Mouse (Mus musculus): ENCODE data around the gene Slc39a7. TPM values are rescaled to one million over a fixed set of nuclear protein-coding genes. Genes with fewer than 3 reads are reported as not detected.
A peak's percentile ranks its signal among the peaks of the same experiment; 100 is the strongest.

Slc39a7 gene
- total RNA-seq, 2 experiments from 2014 or later: 41.0 to 99.8 TPM

GRCm38 (mm10) chr17:34032174-34032632 lies 721 bp upstream of the Slc39a7 start:
- no peak for ATAC-seq (replicated peaks; ENCODE audit: poor library complexity, severe bottlenecking)

DNA sequence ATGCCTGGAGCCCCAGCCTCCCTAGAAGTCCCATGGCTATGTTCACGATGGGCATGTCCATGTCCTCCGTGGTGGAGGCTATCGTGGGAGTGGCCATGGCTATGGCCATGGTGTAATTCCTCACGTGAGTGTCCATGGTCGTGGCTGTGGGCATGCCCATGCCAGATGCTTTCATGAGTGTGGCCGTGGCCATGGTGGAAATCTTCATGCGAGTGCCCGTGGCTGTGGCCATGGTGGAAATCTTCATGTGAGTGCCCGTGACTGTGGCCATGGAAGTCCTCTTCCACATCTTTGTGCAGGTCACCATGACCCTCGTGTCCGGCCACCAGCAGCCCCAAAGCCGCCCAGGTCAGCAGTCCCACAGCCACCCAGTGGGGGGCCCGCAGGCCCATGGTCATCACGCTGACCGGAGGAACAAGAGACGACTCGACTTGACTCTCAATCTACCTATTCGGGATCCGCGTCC lies 588 bp downstream of the Slc39a7 start:
- ATAC-seq (replicated peaks; ENCODE audit: poor library complexity, severe bottlenecking): no peak

GRCm38 (mm10) chr17:34029890-34030595 lies 1.4 kb downstream of the Slc39a7 start:
- ATAC-seq (replicated peaks; ENCODE audit: poor library complexity, severe bottlenecking): no peak

- ATAC-seq (replicated peaks; ENCODE audit: poor library complexity, severe bottlenecking): no peak
Observed at GRCm38 (mm10) chr17:34029150-34029889, 2.2 kb downstream of the Slc39a7 start.

DNA sequence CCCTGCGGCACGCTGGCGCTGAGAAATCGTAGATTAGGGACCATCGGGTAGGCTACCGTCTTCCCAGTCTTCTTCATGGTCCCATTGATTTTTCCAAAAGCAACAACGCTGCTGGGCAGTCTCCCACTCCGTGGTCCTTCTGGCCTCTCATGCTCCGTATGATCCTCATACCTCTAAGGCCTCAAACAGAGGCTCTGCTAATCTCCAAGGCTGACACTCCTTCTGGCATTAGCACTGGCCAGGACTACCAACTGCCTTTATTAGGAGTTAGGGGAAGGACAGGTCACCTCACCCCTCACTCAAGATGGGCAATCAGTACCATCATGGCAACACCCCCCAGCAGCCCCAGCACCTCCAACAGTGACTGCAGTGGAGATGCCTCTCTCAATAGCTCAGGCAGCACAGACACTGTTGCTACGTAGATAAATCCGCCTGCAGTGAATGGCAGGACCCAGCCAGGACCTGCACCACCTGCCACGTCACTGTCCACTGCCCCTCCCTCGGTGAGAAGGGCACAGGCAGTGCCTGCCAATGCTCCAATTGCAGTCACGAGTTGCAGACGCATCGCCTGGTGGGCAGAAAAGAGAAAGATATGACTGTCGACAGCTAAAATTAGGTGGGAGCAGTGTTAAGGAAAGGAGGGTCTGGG lies 2.9 kb downstream of the Slc39a7 start:
- ATAC-seq (replicated peaks; ENCODE audit: poor library complexity, severe bottlenecking): no peak

DNA sequence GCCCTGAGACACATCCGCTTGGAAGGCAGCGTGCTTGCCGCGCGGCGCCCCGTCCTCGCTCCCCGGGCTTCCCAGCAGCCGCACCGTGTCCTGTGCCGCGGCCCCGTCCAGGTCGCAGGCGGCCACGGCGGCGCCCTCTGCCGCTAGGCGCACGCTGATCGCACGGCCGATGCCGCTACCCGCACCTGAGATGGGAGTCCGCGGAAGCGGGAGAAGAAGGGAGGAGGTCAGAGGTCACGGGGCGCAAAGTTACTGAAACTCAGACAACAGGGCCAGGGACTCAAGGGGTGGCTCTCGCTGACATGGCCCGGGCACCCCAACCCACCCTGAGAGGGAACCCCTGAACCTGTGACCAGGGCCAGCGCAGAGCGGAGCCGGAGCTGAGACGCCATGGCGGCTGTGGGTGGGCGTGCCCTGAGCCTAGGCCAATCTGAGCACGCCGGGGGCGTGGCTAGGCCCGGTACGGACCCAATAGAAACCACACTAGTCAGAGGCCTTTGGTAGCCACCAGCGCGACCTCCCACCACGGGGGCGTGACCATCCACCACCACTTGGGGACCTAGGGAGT lies 3.7 kb downstream of the Slc39a7 start, which contains the start of gene H2-Ke6:
H2-Ke6 (minus strand) TSS at position 405 of the 568 bp plus-strand sequence.
- peak; percentile 50 for ATAC-seq (replicated peaks; ENCODE audit: poor library complexity, severe bottlenecking)

- ATAC-seq (replicated peaks; ENCODE audit: poor library complexity, severe bottlenecking): peak; percentile 34
Observed at GRCm38 (mm10) chr17:34026917-34027655, 4.4 kb downstream of the Slc39a7 start.

- ATAC-seq (replicated peaks; ENCODE audit: poor library complexity, severe bottlenecking): no peak
Observed at GRCm38 (mm10) chr17:34026221-34026620, 5.3 kb downstream of the Slc39a7 start.

- no peak for ATAC-seq (replicated peaks; ENCODE audit: poor library complexity, severe bottlenecking)
Observed at GRCm38 (mm10) chr17:34025756-34026151, 5.7 kb downstream of the Slc39a7 start.

DNA sequence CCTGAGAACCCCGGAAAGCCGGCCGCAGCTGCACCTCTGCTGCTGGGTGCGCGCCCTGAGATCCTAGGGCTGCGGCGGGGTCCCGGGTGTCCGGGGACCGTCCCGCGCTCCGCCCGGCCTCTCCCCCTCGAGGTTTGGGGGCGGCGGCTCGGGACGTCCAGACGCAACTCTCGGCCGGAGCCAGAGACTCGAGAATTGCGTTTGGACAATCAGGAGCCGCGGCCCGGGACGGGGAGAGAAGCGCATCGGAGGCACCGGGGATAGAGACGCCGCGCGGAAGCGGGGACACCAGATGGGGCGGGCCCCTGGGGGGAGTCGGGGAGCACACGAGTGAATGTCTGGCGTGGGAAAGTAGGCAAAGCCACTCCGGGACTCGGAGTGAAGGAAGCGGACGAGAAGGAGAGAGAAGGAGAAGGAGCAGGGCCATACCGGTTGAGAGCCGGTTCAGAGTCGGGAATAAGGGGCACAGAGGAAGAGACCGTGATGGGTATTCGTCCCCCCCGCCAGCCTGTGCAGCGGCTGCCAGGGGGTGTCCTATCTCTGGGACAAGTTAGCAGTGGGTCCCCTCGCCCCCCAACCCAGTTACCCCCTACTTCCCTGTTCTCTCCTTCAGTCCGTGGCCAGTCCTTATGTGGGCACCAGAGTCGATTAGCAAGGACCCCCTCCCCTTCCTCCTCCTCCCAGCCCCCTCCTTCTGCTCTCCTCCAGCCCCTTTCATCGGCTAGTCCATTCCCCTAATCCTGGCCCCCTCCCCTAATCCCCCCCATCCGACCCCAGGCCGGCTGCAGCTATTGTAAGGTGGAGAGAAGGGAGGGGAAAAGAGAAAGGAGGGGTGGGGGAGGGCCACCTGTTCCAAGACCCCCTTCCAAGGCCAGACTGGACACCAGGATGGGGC lies 6.4 kb downstream of the Slc39a7 start:
- no peak for ATAC-seq (replicated peaks; ENCODE audit: poor library complexity, severe bottlenecking)

GRCm38 (mm10) chr17:34024317-34024821 lies 7.1 kb downstream of the Slc39a7 start, which contains the start of gene Ring1:
Gene Ring1 (minus strand): TSS chr17:34024680.
- ATAC-seq (replicated peaks; ENCODE audit: poor library complexity, severe bottlenecking): peak; percentile 36

DNA sequence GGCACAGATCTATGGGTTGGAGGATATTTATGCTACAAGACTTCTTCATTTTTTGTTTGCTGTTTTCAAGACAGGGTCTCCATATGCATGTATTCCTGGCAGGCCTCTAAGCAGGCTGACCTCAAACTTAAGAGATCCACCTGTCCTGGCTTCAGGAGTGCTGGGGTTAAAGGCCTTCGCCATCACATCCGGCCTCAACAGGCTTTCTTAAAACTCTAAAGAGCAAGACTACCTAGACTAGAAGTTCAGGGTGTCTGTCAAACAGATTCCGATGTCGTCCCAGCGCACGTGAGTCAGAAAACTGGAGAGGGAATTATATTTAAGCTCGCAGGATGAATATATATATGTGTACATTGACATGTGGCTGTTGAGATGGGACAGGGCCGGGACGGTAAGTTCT lies 7.8 kb downstream of the Slc39a7 start:
- ATAC-seq (replicated peaks; ENCODE audit: poor library complexity, severe bottlenecking): no peak

- no peak for ATAC-seq (replicated peaks; ENCODE audit: poor library complexity, severe bottlenecking)
Observed at GRCm38 (mm10) chr17:34022987-34023386, 8.5 kb downstream of the Slc39a7 start.

GRCm38 (mm10) chr17:34022414-34022783 lies 9.1 kb downstream of the Slc39a7 start:
- ATAC-seq (replicated peaks; ENCODE audit: poor library complexity, severe bottlenecking): no peak

DNA sequence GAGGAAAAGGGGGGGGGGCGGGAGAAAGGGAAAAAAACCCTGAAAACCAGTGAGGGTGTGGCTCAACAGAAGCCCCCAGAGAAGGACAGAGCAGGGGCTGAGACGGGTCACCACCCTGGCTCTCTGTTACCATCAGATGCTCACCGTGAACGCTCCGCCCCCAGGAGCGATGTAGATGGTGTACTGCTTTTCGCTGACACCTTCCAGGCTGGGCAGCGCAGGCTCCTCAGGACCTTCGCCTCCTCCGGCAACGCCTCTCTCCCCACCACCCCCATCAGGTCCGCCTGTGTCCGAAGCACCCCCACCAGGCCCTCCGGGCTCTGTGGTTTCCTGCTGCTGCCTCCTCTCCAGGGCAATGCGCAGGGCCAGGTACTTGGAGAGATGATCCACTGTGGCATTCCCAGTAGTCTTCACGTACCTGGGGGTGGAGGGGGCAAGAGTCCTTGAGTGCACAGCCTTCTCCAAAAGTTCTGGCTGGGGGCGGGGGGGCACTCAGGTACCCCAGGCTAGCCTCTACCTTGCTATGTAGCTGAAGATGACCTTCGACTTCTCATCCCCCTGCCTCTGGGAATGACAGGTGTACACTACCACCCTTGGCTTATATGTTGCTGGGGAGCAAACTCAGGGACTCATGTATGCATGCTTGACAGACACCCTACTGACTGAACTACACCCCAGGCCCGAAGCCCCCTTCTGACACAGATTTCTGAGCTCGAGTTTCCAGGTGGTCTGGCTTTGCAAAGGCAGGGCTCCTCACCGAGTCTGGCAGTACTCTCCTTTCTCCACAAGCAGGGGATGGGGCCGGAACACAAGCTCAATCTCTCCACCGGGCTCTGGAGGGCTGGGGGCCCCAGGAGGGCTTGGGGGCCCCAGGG lies 9.7 kb downstream of the Slc39a7 start:
- no peak for ATAC-seq (replicated peaks; ENCODE audit: poor library complexity, severe bottlenecking)

DNA sequence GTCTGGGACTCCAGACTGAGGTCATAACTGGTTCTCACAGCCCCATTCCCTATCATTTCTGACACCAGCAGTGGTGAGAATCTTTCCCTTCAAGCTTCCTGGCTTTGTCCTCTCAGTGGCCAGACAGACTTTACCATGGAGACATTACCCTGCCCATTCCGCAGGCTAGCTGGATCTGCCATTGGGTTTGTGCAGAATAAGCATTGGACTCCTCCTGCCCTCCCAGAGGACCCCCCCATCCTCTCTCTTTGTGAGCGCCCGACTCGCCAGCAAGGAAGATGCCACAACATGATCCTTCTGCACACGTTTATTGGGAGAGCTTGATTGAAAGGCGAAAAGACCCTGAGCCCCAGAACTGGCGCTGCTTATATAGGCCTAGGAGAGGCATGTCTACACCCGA lies 18.0 kb downstream of the Slc39a7 start:
- no peak for ATAC-seq (replicated peaks; ENCODE audit: poor library complexity, severe bottlenecking)

GRCm38 (mm10) chr17:34010156-34010555 lies 21.3 kb downstream of the Slc39a7 start:
- no peak for ATAC-seq (replicated peaks; ENCODE audit: poor library complexity, severe bottlenecking)

- ATAC-seq (replicated peaks; ENCODE audit: poor library complexity, severe bottlenecking): no peak
Observed at GRCm38 (mm10) chr17:34006570-34006969, 24.9 kb downstream of the Slc39a7 start.
